Mouse (Mus musculus): ENCODE measurements around the gene Spag6l.
"Not testable (repeated sequence)": the region's sequence is repeated elsewhere in the genome, so short reads cannot be mapped to it uniquely, and the experiment has no call there.

The Spag6l gene

DNA sequence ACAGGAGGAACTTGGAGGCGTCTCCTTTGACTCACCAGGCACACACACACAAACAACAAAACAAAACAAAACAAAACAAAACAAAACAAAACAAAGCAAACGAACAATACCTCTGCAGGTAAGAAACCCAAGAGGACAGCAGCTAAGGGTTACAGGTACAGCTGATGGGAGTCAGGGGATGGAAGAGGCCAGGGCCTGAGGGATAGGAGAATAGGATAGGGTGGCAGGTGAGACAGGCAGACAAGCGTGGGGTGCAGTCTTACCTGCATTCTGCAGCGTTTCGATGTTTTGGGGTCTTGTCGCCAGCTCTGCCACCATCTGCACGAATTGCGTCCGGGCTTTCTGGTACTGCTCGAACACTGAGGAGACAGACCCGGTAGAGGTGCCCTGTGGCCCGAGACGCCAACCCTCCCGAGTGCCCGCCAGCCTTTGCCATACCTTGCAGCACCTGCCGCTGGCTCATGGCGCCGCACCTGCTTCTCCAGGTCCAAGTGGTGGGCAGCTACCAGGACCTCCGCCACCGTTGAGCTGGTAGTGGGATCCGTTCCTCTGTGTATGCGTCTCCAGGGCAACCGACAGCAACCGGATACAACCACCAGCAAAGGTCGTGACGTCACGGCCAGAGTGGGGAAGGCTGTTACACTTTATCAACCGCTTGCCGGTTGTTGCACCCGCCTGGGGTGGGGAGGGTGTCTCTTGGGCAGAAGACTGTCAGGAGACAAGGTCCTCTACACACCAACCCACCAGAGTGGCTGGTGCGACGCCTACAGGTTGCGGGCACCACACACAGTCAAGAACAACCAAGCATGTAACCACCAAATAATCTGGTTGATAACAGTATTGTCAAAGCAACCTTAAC lies at the start of gene Spag6l:
Spag6l (minus strand) TSS at position 700 of the 859 bp plus-strand sequence.
- in situ Hi-C loops (cut with MseI, MboI), result no loop called here

DNA sequence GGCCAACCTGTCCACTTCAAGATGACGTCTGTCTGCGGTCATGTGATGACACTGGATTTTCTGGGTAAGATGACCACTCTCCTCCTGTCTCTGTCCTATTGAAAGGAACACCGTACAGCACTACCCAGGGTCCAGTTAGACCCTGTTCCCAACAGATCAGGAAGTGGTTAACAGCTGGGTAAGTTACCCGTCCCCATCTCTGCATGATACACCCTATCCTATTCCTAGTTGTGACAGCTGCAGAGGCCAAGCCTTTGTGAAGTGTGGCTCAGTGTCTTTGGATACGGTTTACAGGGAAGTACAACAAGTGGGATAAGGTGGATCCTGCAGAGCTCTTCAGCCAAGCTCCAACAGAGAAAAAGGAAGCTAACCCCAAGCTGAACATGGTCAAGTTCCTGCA lies 49.8 kb upstream of the Spag6l start:
- in situ Hi-C loops (cut with MseI, MboI), result no loop called here

DNA sequence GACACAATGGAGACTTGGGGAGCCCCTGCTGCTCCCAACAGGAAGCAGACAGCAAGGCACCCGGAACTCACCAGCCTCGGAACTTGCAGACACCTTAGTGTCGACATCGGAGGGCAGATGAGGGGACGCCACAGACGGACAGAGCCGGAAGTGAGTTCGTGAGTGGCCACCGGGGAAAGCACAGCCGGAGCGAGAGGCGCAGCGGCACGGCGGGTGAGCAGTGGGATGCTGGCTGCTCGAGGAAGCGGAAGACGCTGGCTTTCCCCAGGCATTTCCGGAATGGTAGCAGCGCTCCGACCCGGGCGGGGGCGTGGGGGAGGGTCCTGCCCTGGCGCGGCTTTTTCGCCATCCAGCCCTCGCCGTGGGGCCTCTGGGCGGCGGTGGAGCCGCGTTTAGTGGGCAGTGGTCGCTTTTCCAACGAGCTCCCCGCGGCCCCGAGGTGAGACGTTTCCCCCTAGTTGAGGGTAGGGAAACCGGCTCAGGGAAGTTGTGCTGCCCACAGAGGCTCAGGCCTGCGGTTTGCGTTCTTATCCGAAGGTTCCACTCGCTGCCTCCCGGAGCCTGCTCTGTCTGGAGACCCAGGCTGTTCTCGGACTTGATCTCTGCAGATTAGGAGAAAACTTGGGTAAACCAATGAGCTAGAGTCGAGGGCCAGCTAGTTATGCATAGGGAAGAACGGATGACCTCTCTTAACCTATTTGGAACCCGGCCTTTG lies 41.5 kb upstream of the Spag6l start, which contains the start of the genes Top3b and Vpreb1:
Top3b (plus strand) TSS at position 120 of the 715 bp plus-strand sequence.
Vpreb1 (minus strand) TSS at position 227 of the 715 bp plus-strand sequence.
- in situ Hi-C loops (cut with MseI, MboI), result no loop called here

DNA sequence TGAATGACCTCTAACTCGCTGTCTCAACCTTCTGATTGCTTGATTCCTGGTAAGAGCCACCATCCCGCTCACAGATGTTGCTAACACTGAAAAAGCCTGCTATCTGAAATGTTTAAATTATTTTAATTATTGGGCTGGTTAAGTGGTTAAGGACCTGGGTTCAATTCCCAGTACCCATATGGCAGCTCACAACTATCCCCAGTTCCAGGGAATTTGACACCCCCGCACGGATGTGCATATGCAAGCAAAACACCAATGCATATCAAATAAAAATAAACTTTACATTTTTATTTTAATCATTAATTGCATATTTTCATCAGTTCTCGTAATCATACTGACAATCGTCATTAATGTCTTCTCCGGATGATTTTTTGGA lies 41.0 kb upstream of the Spag6l start:
- in situ Hi-C loops (cut with MseI, MboI), result no loop called here

DNA sequence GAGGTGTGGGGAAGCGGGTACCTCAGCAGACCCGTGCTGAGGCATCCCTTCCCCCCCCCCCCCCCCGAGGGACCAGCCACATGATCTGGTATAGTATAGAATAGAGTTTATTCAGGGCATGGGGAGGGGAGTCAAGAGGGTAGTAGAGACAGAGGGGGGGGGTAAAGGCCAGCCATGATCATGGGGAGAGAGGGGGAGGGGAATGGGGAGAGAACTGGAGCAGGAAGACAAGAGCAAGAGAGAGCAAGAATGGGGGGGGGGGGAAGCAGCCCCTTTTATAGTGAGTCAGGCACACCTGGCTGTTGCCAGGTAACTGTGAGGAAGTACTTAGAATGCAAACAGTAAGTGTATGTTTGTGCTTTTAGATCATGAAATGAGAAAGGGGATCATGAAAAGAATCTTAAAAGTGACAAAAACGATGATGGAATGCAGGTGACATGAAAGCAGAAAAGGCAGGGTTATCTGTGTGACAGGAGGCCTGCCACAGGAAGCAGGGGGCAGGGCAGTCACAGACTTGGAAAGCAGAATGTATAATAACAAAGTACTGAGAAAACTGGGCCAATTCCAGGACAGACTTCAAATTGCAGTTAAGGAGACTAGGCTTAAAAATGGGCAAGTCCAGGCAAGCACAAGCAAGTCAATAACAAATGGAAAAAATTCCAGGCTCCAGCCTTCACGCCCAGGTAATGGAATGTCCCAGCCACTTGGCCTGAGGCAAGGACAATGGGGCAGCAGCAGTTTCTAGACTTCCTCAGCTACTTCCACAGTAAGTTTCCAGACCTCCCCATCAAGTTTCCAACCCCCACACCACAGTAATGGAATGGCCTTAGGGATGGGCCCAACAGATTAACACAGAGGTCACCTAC lies 36.7 kb upstream of the Spag6l start:
- in situ Hi-C loops (cut with MseI, MboI), result no loop called here

DNA sequence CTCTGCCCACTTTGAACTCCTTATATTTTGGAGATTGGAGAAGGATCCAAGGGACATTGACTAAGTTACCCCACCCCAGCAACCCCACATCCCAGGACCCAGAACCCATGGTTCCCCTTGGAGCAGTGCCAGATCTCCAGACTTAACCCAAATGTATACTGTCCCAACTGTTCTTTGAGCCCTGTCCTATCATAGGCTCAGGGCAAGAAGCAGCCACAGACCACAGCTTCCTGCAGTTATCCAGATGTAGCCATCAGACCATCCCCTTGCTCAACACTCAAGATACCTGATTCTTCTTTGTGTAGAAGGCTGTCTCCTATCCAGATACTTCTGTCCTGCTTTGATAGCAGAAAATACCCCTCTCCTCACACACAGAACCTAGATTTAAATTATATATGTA lies 36.0 kb upstream of the Spag6l start:
- in situ Hi-C loops (cut with MseI, MboI), result no loop called here

DNA sequence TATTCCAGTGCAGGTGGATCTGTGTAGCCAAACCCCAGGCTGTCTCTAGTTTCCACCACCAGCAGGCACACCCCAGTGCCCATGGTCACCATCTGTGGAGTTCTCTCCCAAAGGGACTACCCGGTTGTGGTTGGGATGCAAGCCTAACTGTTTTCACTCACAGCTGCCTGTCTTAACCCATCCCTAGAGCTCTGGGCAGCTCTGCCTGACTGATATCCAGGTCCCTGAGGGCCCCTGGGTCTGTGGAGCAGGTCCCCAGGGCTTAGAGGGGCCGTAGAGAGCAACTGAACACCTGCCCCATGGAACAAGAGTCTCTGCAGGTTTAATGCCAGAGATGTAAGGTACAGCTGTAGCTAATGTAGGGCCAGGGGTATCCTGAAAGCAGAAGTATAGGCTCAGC lies 34.7 kb upstream of the Spag6l start, which contains the start of gene Igll1:
Igll1 (minus strand) TSS at position 8 of the 400 bp plus-strand sequence.
- in situ Hi-C loops (cut with MseI, MboI), result no loop called here

DNA sequence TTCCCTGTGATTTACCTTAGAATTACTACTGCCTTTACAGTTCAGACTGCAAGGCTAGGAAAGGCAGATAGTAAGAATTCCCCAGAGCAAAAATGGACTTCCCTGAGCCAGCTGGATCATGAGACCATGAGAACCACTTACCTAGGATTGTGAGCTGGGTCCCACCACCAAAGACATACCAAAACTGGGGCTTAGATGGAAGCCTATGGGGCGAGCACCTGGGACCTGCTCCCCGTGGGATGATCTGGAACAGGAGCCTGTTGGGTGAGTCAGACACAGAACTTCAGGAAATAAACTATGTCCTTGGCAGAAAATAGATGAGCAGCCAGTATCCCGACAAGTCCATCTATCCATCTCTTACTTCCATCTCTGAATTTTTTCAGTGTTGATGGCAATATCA lies 33.0 kb upstream of the Spag6l start:
- in situ Hi-C loops (cut with MseI, MboI), result no loop called here

DNA sequence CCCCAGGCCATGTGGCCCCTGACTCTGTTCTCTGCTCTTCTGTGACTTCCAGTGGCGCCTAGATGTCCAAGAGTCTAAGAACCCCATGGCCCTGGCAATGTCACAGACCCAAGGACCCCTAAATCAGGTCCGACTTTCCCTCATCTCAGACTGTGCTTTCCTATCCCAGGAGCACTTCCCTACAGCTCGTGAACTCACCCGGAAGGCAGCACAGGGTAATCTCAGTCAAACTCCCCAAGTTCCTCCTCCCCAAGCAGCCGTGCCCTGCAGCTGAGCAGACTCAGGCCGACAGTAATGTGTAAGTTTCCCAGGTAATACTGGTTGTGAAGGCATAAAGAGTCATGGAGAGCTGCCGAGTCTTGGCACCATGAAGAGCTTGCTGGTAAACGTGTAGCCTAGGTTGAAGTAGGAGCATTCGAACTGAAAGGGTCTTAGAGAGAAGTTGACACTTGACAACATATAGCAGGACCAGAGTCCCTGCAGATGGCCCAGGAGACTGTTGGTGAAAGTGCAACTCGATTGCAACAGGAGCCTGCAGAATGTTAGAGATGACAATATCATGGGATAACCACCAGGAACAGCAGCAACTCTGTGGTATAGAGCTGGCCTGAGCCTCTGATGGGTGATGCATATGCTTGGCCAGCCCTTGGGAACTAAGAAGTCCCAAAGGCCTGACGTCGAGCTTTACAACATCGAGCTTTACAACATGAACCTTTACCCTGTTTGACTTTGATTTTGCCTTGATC lies 27.6 kb upstream of the Spag6l start:
- in situ Hi-C loops (cut with MseI, MboI), result no loop called here

DNA sequence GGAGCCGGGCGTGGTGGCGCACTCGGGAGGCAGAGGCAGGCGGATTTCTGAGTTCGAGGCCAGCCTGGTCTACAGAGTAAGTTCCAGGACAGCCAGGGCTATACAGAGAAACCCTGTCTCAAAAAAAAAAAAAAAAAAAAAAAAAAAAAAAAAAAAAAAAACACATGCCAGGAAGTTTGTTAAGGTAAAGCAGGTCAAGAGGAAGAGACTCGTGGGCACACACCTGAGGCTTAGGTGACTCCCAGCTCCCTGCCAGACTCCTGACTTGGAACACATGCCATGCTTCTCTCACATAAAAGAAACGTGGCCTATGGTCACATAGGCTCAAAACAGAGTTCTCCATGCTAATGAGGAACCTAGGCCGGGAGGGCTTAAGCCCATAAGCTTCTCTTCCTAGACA lies 26.8 kb upstream of the Spag6l start:
- in situ Hi-C loops (cut with MseI, MboI), result not testable (repeated sequence)

DNA sequence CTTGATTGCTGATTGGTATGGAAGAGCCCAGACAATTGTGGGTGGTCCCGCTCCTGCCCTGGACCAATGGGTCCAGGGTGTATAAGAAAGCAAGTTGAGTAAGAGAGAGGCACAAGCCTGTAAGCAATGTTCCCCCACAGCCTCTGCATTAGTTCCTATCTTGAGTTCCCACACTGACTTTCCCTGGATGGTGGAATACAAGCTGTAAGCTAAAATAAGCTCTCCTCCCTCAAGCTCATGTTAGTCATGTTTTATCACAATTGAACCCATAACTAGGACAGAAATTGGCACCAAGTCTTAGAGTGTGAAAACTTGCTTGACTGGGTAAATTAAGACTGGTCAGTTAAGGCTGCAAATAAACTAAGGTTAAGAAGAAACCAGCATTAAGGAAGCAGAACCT lies 26.3 kb upstream of the Spag6l start:
- in situ Hi-C loops (cut with MseI, MboI), result no loop called here

DNA sequence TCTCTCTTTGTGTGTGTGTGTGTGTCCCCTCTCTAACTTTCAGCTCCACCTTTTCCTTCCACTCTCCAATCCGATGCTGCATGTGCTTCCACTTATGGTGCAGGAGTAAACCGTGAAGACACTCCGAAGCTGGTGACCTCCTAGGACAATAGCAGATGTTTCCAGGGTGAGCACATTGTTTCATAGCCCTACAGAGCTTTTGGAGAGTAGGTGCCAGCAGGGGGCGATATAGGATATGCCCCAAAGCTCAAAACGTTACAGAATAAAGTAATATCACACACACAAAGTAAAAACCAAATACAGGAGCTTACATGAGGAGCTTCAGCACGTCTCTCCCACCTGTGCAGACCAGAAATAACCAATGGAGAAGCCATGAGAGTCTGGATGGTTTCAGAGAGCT lies 25.6 kb upstream of the Spag6l start:
- in situ Hi-C loops (cut with MseI, MboI), result no loop called here

DNA sequence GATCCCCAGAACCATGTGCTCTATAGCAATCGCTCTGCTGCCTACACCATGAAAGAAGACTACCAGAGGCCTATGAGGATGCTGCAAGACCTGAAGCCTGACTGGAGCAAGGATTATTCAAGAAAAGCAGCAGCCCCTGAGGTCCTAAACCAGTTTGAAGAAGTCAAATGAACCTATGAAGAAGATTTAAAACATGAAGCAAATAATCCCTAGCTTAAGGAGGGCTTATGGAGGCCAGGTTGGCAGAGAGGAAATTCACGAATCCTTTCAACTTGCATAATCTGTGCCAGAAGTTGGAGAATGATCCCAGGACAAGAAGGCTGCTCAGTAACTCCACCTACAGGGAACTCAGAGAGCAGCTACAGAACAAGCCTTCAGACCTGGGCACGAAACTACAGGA lies 23.2 kb upstream of the Spag6l start:
- in situ Hi-C loops (cut with MseI, MboI), result no loop called here

DNA sequence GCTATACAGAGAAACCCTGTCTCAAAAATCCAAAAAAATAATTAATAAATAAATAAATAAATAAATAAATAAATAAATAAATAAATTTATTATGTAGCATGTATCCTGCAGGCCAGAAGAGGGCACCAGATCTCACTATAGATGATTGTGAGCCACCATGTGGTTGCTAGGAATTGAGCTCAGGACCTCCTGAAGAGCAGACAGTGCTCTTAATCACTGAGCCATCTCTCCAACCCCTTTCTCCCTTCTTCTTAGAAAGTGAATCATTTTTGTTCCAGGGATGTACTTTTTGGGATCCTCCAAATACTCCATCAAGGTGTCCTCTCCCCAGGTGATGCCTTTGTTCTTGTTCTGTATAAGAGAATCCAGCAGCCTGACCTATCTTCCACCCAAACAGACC lies 19.9 kb upstream of the Spag6l start:
- in situ Hi-C loops (cut with MseI, MboI), result no loop called here

DNA sequence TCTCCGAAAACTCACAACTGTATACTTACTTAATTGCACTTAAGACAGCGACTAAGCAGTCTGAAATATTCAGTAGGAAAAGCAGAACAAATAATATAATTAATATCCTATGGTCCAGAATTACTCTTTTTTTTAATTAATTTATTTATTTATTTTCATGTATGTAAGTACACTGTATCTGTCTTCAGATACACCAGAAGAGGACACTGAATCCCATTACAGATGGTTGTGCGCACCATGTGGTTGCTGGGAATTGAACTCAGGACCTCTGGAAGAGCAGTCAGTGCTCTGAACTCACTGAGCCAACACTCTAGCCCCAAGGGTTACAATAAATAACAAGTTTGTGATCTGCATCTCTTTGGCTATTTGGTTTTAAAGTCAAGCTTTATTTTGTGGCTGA lies 415 bp upstream of the Spag6l start:
- in situ Hi-C loops (cut with MseI, MboI), result no loop called here

DNA sequence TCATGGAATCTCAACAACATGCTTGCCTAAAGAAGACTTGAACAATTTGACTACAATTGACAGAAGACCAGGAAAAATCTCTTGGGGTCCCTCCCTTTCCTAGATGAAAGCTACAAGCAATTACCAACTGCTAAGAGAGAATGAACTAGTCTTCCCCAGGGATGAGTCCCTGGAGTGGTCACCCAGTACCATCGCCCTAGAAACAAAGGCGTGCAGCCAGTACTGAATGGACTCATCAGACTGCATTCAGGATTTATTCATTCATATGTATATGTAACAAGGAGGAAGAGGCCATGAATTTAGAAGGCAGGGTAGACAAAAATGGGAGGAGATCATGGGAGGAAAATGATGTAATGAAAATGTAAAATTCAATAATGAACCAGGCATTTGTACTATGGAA lies 3.0 kb downstream of the Spag6l start:
- in situ Hi-C loops (cut with MseI, MboI), result no loop called here

DNA sequence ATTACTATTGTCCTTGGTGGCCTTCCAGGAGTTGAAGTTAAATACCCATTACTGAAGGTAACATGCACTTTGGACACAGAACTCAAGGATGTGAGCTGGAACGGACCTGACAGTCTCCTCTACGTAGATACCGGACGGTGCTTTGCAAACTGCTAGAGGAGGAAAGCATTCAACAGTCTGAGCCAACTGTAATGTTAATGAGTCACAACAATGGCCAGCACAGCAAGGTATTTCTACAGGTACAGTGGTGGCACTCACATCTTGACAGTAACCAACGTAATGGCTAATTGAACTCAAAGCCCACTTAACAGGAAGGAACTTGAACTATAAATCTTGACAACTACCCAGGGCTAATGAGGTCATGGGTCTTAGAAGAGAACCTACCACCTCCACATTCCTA lies 3.8 kb downstream of the Spag6l start:
- in situ Hi-C loops (cut with MseI, MboI), result no loop called here

DNA sequence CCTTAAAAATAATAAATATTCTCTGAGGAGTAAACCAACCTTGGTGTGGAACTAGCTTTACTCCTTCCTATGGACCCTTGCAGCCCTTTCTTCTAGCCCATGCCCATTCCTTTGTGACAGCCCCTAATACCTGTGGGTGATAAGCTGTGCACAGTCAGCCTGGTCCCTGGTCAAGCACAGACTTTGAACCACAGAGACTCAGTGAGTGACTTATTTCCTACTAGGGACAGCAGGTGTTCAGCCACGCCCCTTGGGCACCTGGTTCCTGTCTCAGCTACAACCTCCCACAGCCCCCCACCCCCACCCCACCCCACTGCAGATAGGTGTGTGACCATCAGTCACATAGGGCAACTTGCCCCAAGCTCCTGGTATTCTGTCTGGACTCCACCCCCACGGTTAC lies 22.9 kb downstream of the Spag6l start:
- in situ Hi-C loops (cut with MseI, MboI), result no loop called here

All from mouse trophoblast stem cell (cell line).